Mouse (Mus musculus) C2C12 (cell line): ENCODE data around the gene A430005L14Rik. TPM values are rescaled to one million over a fixed set of nuclear protein-coding genes. Genes with fewer than 3 reads are reported as not detected.

Source experiments
- H3K27me3 ChIP-seq: one replicate; pipeline ENCODE4 v1.6.1; 2011; ENCODE audit not compliant: control insufficient read depth, insufficient read depth, insufficient read length
- H3K36me3 ChIP-seq: one replicate; pipeline ENCODE4 v1.6.1; 2011; ENCODE audit not compliant: control insufficient read depth, insufficient read depth
- H3K4me3 ChIP-seq: one replicate; pipeline ENCODE4 v1.5.1; 2011; ENCODE audit warnings: mild to moderate bottlenecking, control low read depth; ENCODE audit not compliant: poor library complexity, insufficient read depth, severe bottlenecking
- H3K79me2 ChIP-seq: one replicate; pipeline ENCODE4 v1.6.1; 2011; ENCODE audit not compliant: control insufficient read depth, insufficient read depth
- H3K79me3 ChIP-seq: one replicate; pipeline ENCODE4 v1.6.1; 2011; ENCODE audit warnings: low read depth, control low read depth
- H3ac ChIP-seq: one replicate; pipeline ENCODE3; 2011; ENCODE audit warnings: low read depth; ENCODE audit not compliant: control insufficient read depth, insufficient read length
- CEBPB ChIP-seq: IDR thresholded peaks from one replicate; pipeline ENCODE4 v1.6.1; 2011; ENCODE audit warnings: low read depth, mild to moderate bottlenecking, control low read depth, moderate library complexity
- CTCF ChIP-seq: IDR thresholded peaks from one replicate; pipeline ENCODE4 v1.5.1; 2011; ENCODE audit not compliant: control insufficient read depth, insufficient read depth, insufficient read length
- MYOD1 ChIP-seq: IDR thresholded peaks from one replicate; pipeline ENCODE4 v1.6.1; 2011; ENCODE audit warnings: low read depth; ENCODE audit not compliant: control insufficient read depth, insufficient read length
- MYOG ChIP-seq: IDR thresholded peaks from one replicate; pipeline ENCODE4 v1.6.1; 2011; ENCODE audit not compliant: control insufficient read depth, insufficient read length; ENCODE audit errors: extremely low read depth
- polyA plus RNA-seq: library from polyadenylated mRNA; unstranded; fragments of >200 nt; fragmentation: generic; extraction: Trizol; gene quantifications from one replicate; pipeline ENCODE4 v1.2.1, GENCODE M21; 2012; ENCODE audit warnings: missing spikeins

A430005L14Rik gene
- polyA plus RNA-seq, 1 experiment = 39.8 TPM

DNA sequence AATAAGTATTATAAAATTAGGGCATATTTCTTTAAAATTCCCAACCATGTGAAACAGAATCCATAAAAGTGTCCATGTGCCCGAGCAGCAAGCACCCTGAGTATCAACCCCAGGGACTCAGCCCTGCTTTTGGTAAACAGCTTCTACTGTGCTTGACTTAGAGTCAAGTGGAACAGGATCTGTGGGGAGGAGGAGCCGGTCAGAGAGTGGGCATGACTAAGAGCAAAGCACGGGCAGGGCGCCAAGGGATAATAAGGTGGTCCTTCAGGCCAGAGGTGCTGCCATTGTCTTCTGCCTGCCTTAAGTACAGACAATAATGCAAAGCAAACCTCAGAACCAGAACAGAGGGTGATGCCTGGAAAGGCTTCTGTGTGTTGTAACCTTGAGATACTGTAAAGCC, 50.7 kb downstream of the A430005L14Rik start:
- H3K27me3 ChIP-seq = no peaks in the 10 kb centered on the region
- TF ChIP-seq CTCF (no peak), CEBPB (no peak)
- peaks cover 8% of the 10 kb centered on the region for H3K79me3 ChIP-seq
- peaks cover 12% of the 10 kb centered on the region for H3K79me2 ChIP-seq
- no peak overlapping the region for H3K4me3 ChIP-seq
- no peaks in the 10 kb centered on the region for H3K36me3 ChIP-seq
- H3ac ChIP-seq = no peak overlapping the region

- H3K27me3 ChIP-seq = no peaks in the 10 kb centered on the region
- peak overlapping the region; percentile 95 for H3K4me3 ChIP-seq
- H3K36me3 ChIP-seq = peaks cover 14% of the 10 kb centered on the region
- TF ChIP-seq MYOG (no peak), MYOD1 (peak; percentile 12)
- H3K79me3 ChIP-seq = peaks cover 35% of the 10 kb centered on the region
- peak overlapping the region; percentile 97 for H3ac ChIP-seq
- H3K79me2 ChIP-seq = peaks cover 45% of the 10 kb centered on the region
Observed at GRCm38 (mm10) chr4:154010907-154011645, 54.0 kb downstream of the A430005L14Rik start.

Other genes starting within 250 kb of the A430005L14Rik start
- 3.2 TPM for gene Dffb, start 17.9 kb downstream of the A430005L14Rik start, polyA plus RNA-seq
- gene Cep104, start 18.0 kb downstream of the A430005L14Rik start, polyA plus RNA-seq = 19.8 TPM
- 41.7 TPM for gene Lrrc47, start 54.5 kb downstream of the A430005L14Rik start, polyA plus RNA-seq
- gene Smim1, start 69.0 kb downstream of the A430005L14Rik start, polyA plus RNA-seq = 2.2 TPM
- gene Ccdc27, start 85.4 kb downstream of the A430005L14Rik start, polyA plus RNA-seq = not detected
- 0.01 TPM for gene Trp73, start 183.0 kb downstream of the A430005L14Rik start, polyA plus RNA-seq
- gene Wrap73, start 185.1 kb downstream of the A430005L14Rik start, polyA plus RNA-seq = 21.7 TPM
- 57.3 TPM for gene Tprgl, start 203.4 kb downstream of the A430005L14Rik start, polyA plus RNA-seq
- 0.08 TPM for gene Megf6, start 213.5 kb downstream of the A430005L14Rik start, polyA plus RNA-seq